Mouse (Mus musculus): ENCODE results near the gene Csrnp2.

DNA sequence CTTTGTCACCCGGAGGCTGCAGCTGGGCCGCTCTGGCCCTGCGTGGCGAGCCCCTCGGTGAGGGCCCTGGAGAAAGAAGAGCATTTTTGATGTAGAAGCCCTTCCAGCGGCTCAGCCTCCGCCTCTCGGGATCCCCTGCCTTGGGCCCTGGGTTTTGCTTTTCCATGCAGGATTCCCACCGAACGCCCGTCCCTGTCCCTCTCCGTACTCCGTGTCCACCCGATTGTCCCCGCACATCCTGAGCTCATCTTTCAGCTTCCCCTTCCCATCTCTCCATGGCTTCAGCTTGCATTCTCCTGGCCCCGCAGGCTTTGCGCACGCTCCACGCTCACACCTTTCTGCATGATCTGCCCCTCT lies 26.1 kb downstream of the Csrnp2 start:
- TF ChIP-seq POLR2A (IDR thresholded peaks at IDR 0.05; ENCODE audit: control insufficient read depth, extremely low read depth, insufficient read depth, low read length, poor library complexity): no peak
- TF ChIP-seq CTCF (IDR thresholded peaks at IDR 0.05; ENCODE audit: borderline replicate concordance, control insufficient read depth, extremely low read depth, insufficient read depth, low read length, poor library complexity): no peak
